Mouse (Mus musculus): ENCODE results near the gene Ciart.
A peak's percentile ranks its signal among the peaks of the same experiment; 100 is the strongest.

DNA sequence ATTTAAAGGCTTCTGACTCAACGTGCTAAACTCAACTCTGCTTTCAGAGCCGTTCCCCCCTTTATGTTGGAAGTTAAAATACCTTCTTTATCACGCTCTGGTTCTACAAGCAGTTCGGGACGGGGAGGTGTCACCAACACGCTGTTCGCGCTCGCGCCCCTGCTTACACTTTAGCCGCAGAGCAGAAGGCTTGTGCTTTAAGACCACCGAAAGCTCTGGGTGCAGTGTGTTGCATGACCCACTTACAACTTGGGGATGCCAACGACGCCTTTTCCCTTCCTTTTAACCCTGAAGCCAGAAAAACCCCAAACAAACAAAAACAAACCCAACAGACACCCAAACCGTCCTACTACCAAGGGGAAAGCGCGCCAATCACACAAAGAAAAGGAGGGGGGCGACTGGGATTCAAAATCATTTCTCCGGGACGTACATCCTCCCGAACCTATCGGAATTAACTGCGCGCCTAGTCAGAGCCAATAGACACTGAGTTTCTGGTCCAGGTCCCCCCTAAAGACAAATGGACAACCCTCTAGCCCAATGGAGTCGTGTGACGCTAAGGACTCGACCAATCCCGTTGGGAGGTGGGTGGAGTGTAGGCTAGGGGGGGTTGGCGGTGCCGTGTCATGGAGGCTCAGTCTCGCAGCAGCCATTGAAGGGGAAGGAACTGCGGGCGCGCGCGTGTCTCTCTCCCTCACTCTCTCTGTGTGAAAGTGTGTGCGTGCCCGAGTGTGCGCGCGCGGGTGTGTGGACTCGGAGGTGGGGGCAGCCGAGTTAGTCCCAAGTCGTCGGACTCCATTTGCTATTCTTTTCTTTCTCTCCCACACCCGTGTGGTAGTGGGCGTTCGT, 46.8 kb upstream of the Ciart start, which contains the start of gene Anp32e:
- no peak for TF ChIP-seq CTCF (IDR thresholded peaks at IDR 0.05; ENCODE audit: insufficient read depth, low read length)
- peak; percentile 92 for TF ChIP-seq POLR2A (IDR thresholded peaks at IDR 0.05; ENCODE audit: borderline replicate concordance, extremely low read depth, low read depth, low read length)

Data from lung, adult 2 months (tissue).